Comparison of ENCODE assay signal across 17 mouse cellular contexts in the genomic region with DNA sequence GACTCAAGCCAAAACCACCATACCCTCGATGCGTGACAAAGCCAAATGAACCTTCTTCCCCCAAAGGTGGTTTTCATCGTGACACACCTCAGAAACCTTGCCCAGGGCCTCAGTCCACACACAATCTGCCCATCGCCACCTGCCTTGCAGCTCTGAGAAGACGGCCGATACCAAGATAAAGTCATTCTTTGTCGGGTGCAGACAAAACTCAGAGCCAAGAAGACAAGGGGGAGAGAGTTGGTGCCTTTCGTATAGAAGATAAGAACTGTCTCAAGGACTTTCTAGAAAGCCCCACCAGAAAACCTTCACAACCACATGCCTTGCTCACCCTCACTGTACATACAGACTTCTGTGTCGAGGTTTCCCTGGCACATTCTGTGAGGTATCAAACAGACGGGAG.
"Had no signal": no experiment of that assay in that cellular context is flagged by ENCODE, and none has a peak within 500 bp of the region (broad histone marks: within the 10 kb centered on the region; RNA-seq: fewer than 3 reads in every experiment).

No protein-coding gene starts in this region.

- H3K4me2 ChIP-seq: kidney, embryonic 15.5 days; limb, embryonic 15.5 days; lung, embryonic 15.5 days; midbrain, embryonic 15.5 days; neural tube, embryonic 13.5 days; stomach, embryonic 15.5 days had no signal

- H3K27ac ChIP-seq: kidney, embryonic 15.5 days; limb, embryonic 15.5 days; lung, embryonic 15.5 days; macrophage; midbrain, embryonic 10.5 days; midbrain, embryonic 15.5 days; neural tube, embryonic 13.5 days; stomach, embryonic 15.5 days had no signal

- H3K4me1 ChIP-seq: limb, embryonic 15.5 days; lung, embryonic 15.5 days; midbrain, embryonic 15.5 days; neural tube, embryonic 13.5 days; stomach, embryonic 15.5 days had no signal

- DNase-seq: kidney, adult 2 months; kidney, postnatal 14 days; layer of hippocampus, adult 9-11 months; layer of hippocampus, postnatal 36 days; lung, postnatal 14 days; right cerebral cortex, postnatal 14 days; thymus, adult 2 months; thymus, postnatal 25 days had no signal

- H3K4me3 ChIP-seq: kidney, embryonic 15.5 days; limb, embryonic 15.5 days; lung, embryonic 15.5 days; midbrain, embryonic 10.5 days; midbrain, embryonic 15.5 days; neural tube, embryonic 13.5 days; stomach, embryonic 15.5 days had no signal

- H3K27me3 ChIP-seq: kidney, embryonic 15.5 days; limb, embryonic 15.5 days; lung, embryonic 15.5 days; midbrain, embryonic 15.5 days; neural tube, embryonic 13.5 days; stomach, embryonic 15.5 days had no signal

- H3K9ac ChIP-seq: kidney, embryonic 15.5 days; limb, embryonic 15.5 days; lung, embryonic 15.5 days; midbrain, embryonic 15.5 days; neural tube, embryonic 13.5 days; stomach, embryonic 15.5 days had no signal

- H3K9me3 ChIP-seq: kidney, embryonic 15.5 days; limb, embryonic 15.5 days; lung, embryonic 15.5 days; midbrain, embryonic 10.5 days; midbrain, embryonic 15.5 days; neural tube, embryonic 13.5 days; stomach, embryonic 15.5 days had no signal

- H3K36me3 ChIP-seq: kidney, embryonic 15.5 days; limb, embryonic 15.5 days; lung, embryonic 15.5 days; midbrain, embryonic 10.5 days; midbrain, embryonic 15.5 days; neural tube, embryonic 13.5 days; stomach, embryonic 15.5 days had no signal

- ATAC-seq: intestine, embryonic 16.5 days; midbrain, embryonic 15.5 days had no signal
